Mouse (Mus musculus): ENCODE data around the gene Stk33.
"Not testable (repeated sequence)": the region's sequence is repeated elsewhere in the genome, so short reads cannot be mapped to it uniquely, and the experiment has no call there.

The Stk33 gene

DNA sequence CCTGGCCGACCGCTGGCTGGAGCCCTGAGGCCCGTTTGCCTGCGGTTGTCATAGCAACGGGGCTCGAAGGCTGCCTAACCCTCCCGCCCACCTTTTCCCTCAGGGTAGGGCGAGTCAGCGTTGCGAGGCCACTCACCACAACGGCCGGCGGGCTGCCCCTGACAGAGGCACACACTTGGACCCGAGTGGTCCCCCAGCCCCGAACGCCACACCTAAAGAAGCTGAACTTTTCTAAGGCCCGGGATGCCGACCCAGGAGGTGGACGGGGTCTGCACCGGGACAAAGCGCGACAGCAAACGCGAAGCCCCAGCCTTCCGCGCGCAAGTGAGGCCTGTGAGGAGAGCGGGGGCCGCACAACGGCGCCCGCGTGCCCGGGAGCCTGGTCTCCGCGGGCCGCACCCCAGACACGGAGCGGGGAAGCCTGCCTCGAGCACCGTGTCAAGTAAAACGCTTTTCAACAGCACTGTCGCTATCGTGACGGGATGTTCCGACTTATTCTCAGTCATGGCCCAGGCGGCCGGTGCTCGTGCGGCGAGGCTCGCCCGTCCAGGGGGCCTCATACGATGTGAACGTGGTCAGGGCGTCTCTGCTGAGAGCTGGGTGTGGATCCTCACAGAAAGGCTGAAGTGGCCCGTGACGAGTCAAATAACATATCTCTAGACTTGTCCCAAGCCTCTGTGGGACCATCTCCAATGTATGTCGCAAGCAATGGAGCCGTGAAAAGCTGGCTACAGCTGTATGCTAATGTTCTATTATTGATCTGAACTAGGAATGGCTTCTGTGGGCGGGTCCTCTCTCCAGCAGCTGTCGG lies at the start of gene Stk33:
Stk33 (minus strand) TSS at position 301 of the 811 bp plus-strand sequence.
- DNase-seq (ENCODE audit: low read depth, low spot score): no peak

DNA sequence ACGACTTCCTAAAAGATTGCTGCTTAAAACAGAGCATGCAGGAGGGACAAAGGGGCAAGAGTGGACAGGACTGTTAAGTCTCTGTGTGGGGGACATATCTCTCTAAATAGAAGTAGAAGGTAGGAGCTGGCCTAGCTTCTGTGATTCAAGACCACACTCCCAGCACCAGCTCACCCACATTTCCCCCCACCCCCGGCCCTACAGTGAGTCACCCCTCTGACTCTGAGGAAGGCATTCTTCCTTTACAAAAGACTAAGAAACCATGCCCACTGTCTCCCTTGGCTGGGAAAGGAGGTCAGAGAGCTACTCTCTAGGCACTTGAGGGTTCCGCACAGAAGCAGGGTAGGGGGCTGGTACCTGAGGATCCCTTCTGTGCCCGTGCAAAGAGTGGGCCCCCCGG lies 45.3 kb upstream of the Stk33 start:
- DNase-seq (ENCODE audit: low read depth, low spot score): no peak

DNA sequence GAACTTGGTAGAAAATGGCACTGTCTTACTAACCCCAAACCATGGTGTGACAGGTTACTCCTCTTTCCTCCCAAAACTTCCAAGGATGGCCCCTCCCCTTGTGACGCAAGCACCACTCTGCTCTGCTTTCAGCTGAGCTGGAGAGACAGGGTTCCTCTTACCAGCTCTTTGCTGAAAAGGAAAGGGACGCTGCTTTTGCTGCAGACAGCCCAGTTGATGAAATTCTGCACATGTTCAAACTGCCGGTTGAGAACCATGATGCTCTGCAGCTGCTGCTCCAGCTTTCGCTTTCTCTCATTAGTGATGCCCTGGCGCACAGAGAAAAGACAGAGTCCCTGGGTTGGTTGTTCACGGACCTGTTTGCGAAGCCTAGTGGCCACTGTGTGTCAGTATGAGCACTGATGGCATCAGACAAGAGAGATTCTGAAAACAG lies 41.9 kb upstream of the Stk33 start:
- DNase-seq (ENCODE audit: low read depth, low spot score): no peak

DNA sequence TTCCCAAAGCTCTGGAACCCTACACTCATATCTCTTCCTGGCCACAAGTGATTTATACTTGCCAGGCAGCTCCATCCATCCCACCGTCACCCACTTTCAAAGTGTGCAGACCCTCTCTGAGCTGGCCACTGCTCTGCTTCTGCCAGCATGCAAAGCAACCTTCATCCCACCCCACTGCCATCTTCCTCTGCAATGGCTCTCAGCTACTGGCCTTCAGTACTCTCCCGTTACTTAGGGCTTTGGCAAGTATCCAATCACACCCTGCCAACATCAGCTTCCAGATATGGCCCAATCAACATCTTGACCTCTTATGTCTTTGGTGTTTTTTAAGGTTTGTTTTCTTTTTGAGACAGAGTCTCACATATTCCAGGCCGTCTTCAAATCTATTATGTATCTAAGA lies 39.0 kb upstream of the Stk33 start:
- no peak for DNase-seq (ENCODE audit: low read depth, low spot score)

DNA sequence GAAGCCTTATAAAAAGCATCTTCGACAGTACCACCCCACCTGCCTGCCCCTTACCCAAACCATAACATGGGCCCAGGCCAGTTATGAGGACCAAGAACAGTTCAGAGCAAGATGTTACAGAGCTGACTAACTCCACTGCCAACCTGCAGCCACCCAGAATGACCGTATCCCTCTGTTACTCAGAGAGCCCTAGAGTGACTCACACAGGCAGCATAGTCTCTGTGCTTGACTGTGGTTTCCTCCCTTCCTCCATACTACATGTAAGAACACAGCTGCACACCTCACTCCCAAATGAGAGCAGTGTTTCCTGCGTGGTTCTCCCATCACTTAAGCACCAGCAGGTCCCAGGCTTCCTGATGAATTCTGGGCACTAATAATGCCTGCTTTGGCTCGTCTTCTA lies 31.8 kb upstream of the Stk33 start:
- DNase-seq (ENCODE audit: low read depth, low spot score): no peak

DNA sequence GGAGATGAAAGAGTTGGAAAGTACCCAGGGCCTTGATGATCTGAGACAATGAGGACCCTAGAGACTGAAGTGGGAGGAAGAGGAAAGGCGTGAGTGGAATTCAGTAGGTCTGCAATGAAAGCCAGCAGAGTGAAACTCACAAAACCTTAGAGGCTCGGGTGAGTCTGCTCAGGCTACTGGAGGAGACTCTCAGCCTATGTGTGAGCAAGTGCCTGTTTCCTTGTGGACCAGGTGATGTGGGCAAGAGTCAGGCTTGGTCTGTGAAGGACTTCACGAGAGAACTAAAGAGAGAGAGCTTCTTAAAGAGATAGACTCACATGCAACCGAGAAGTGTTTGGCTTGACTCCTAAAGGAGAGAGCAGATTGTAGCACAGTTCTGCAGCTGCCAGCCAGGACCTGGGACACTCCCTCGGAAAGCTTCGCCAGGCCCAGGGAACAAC lies 29.4 kb upstream of the Stk33 start:
- no peak for DNase-seq (ENCODE audit: low read depth, low spot score)

DNA sequence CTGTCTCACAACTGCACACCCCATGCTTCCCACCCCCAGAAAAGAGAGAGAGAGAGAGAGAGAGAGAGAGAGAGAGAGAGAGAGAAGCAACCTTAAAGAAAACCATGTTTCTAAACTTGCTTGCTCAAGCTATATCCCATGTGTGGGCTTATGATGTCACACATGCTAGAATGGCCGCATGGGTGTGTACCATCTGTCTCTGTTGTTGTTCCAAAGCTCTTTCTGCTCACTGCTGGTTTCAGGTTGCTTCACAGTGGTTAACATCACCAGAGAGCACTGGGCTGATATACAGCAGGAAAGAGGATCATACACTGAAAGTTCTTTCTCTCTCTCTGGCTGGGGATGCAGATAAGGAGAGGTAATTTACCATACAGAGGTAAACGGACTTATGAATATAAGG lies 28.7 kb upstream of the Stk33 start:
- peak; percentile 39 for DNase-seq (ENCODE audit: low read depth, low spot score)

DNA sequence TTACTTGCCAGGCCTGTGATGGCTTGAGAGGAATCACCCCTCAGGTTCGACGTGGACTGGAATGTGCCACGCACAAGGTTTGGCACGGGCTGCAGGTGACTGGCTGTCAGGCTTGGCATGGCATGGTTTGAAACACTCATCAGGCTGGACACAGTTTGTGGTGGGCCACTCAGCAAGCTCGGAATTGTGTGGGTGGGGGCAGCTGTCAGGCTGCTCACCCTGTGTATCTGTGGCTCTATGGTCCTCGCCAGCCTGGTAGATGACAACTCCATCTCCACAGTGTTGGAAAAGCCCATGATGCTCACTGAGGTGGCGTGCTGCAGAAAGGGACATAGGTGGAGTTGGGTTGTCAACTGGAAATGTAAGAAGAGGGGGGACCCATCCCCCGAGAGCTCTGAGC lies 21.8 kb upstream of the Stk33 start:
- DNase-seq (ENCODE audit: low read depth, low spot score): no peak

DNA sequence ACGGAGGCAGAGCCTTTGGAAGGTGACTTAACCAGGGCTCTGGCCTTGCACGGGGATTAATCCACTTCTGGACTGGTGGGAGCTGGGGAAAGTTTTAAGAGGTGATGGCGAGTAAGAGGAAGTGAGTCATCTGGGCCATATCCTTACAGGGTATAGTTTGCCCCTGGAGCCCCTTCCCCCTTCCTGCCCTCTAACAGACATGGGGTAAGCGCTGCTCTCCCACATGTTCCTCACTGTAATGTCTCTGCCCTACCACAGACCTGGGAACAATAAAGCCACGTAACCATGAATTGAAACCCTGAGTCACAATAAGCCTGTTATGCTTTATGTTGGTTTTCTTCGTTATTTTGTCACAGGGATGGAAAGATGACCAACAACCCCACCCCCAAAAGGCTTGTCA lies 17.7 kb upstream of the Stk33 start:
- no peak for DNase-seq (ENCODE audit: low read depth, low spot score)

DNA sequence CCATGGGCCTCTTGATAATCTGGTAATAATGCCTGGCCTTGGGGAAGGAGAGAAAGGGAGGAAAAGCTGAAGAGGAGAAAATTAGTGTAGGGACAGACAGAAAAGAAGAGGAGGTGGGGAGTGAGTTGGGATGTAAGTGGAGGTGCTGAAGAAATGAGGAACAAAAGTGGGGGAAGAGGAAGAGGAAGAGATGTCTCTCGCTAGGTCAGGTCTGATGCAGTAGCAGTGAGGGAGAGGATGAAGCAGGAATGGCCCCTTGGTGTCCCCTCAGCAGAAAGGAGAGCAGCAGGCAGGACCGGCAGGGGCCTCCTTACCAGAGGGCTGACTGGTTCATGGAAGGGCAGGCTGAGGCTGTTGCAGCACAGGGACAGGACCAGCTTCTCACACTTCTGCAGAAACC lies 16.9 kb upstream of the Stk33 start:
- no peak for DNase-seq (ENCODE audit: low read depth, low spot score)

DNA sequence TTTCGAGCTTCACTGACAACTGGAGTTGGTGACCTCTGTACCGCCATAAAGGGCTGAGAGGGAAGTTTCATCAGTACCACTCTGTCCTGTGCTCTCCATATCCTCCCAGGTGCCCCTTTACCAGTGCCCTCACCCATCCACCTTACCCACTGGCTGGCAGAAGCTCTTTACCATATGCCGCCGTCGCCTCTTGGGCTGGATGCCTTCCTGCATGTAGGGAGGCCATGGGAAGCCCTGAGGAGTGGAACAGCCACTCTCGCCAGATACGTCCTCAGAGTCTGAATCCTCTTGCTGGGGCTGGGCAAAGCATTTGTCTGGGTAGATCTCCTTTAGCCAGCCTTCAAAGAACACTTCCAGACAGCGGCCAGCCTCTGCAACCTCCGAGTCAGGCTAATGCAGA lies 16.0 kb upstream of the Stk33 start:
- DNase-seq (ENCODE audit: low read depth, low spot score): no peak

DNA sequence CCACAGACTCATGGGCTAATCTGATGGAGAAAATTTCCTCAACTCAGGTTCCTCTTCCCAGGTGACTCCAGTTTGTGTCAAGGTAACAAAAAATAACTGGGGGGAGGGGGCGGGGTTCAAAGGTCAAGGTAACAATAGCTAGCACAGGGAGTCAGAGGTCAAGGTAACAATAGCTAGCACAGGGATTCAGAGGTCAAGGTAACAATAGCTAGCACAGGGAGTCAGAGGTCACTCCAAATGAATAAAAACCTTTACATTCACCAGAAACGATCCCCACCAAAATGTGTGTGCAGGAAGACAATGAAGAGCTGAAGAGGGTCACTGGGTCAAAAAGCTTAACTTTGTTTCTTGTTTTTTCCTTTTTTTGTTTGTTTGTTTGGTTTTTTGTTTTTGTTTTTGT lies 9.2 kb upstream of the Stk33 start:
- no peak for DNase-seq (ENCODE audit: low read depth, low spot score)

DNA sequence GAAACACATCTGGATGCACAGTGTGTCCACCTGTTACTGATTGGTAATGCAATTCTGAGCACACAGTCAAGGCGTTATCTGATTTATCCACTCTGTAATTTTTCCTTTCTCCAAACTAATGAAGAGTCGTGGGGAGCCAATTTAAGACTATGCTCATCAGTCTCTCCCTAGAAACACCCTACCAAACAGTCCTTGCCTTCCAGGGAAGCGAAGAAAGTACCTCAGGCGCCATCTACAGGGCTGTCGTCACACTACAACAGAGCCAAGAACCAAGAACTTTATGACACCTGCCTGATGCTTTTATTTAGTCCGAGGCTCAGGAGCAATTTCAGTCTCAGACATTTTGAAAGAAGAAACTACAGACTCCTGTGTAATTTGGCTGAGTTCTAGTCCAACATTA lies 6.1 kb upstream of the Stk33 start:
- DNase-seq (ENCODE audit: low read depth, low spot score): peak; percentile 34

DNA sequence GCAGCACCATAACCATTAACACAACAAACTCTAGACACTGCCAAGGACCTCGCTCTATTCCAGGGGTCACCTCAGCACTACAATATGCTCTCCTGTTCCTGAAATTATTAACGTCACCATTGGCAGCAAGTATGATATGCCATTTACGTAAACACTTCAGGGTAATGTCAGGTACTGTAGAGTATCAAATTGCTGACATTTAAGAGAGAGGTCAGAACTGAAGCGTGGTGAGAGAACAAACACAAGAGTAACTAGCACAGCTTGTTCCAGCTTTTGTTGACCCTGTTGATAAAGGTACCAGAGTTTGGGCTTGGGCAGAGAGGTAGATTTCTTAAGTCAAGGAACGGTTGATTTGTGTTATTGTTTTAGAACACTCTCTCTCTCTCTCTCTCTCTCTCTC lies 3.9 kb upstream of the Stk33 start:
- DNase-seq (ENCODE audit: low read depth, low spot score): no peak

DNA sequence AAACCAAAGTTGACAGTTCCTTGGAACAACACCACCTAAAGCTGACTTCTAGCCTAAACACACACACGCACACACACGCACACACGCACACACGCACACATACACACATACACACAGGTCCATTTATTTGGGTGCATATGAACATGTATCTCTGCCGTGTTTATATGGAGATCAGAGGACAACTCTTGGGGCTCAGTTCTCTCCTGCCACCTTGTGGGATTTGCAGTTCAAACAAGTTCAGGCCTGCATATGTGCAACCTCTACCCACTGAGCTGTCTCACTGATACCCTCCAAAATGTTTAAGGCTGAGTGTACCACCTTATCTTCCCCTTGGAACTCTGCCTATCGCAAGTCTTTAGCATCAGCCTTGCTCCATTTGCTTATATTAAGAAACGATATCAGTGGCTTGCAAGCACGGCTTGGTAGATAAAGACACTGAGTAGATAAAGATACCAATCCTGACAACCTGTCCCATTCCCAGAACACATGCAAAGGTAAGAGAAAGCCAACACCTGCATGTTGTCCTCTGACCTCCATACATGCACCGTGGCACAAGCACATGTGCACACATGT lies 1.9 kb upstream of the Stk33 start:
- no peak for DNase-seq (ENCODE audit: low read depth, low spot score)

DNA sequence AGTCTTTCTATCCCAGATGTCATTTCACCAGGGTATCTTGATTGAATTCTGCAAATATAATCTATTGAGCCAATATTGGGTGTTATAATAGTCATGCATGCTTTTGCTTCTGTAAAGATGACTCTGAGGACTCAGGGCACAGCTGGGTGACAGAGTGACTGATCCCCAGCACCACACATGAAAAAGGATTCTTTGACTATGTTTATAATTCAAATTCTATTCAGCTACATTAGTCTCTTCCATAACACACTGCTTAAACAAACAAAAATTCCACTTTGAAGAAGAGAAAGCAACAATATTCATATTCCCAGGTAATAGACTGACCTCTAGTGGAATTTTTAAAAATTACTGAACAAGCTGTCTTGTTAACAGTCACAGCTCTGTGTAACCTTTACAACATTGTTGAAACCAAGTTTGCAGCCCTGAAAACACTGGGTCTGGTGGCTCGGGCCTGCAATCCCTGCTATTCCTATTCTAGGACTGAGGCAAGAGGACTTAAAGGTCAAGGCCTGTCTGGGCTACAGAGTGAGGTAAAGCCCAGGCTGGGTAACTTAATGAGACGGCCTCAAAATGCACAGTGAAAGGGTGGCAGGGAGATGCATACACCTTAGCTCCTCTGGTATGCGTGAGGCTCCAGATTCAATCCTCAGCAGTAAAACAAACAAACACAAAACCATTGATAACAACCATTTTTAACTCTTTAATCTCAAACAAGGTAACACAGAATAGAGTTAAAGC lies 14.3 kb downstream of the Stk33 start:
- no peak for DNase-seq (ENCODE audit: low read depth, low spot score)

DNA sequence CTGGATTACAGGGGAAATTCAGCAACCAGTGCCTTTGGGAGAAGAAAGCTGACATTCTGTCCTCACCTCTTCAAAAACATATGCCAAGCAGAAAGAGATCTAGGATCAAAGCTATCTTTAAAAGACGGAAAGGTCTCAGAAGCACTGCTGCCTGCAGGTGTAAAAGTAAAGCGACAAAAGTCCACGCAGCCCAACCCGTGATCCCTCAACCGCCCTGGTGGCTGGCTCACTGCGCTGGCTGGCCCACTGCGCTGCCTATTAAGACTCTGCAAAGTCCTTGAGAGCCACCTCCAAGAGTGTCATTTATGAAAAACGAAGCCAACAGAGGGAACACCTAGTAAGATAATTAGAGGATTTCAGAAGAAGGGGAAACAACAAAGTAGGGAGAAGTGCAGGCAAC lies 16.1 kb downstream of the Stk33 start:
- DNase-seq (ENCODE audit: low read depth, low spot score): no peak

DNA sequence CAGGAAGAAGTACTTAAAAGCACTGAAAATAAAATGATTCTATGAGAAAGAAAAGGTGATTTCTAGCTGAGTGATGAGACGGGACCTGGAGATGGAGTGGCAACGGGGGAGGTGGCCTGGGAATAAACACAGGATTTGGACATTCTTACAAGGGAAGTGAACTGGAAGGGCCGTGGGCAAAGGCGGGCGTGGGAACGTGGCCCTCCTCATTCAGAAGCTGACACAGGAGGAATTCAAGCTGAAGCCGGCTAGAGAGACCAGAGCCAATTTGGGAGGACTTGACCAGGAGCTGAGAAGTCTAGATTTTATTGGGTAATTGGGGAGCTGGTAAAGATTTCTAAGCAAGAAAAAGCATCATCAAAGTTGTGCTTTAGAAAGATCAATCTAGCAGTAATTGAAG lies 33.4 kb downstream of the Stk33 start:
- DNase-seq (ENCODE audit: low read depth, low spot score): no peak

DNA sequence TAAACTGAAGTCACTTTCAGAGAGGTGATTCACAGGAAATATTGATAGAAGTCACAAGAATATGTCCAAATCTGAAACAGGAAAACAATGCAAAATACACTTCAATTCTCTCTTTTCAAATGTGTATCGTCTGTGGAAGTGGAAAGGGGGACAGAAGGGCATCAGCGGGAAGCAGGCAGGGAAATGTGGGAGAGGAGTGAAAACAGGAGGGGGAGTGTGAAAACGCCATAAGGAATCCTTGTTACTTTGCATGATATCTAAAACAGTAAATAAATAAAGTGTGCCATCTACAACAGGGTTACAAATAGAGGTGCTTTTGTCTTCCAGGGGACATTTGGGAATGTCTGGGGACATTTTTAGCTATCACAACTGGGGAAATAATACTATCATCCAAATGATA lies 39.6 kb downstream of the Stk33 start:
- no peak for DNase-seq (ENCODE audit: low read depth, low spot score)

DNA sequence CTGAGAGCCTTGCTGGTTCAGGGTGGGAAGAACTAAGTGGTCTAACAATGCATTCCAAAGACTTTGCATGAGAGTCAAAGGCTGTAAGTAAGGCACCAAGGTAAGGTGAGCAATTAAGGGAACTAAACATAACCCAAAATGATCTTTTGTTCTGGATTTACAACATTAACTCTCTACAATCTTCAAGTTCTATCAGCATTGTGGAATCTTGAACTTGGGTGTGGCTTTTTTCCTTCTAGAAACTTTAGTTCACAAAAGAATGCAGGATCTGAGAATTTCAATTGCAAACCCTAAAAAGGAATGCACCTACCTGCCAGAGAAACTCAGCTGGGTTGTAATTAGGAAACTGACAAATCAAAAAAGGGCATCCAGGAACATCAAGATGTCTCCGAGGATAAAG lies 57.8 kb downstream of the Stk33 start:
- no peak for DNase-seq (ENCODE audit: low read depth, low spot score)

DNA sequence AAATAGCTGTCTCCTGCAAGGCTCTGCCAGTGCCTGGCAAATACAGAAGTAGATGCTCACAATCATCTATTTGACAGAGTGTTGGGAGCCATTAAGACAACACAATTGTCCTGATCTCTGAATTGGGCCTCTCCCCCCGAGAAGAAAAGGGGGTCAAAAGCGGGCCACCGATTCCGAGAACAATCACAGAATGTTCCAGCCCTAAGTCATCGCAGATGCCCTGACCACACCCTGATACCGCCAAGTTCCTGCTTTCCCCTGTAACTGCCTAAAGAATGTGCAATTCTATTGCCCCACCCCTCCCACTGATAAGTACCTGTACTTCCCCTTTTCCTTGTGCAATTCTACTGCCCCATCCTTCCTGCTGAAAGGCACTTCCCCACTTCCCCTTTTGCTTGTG lies 65.3 kb downstream of the Stk33 start:
- not testable (repeated sequence) for DNase-seq (ENCODE audit: low read depth, low spot score)

DNA sequence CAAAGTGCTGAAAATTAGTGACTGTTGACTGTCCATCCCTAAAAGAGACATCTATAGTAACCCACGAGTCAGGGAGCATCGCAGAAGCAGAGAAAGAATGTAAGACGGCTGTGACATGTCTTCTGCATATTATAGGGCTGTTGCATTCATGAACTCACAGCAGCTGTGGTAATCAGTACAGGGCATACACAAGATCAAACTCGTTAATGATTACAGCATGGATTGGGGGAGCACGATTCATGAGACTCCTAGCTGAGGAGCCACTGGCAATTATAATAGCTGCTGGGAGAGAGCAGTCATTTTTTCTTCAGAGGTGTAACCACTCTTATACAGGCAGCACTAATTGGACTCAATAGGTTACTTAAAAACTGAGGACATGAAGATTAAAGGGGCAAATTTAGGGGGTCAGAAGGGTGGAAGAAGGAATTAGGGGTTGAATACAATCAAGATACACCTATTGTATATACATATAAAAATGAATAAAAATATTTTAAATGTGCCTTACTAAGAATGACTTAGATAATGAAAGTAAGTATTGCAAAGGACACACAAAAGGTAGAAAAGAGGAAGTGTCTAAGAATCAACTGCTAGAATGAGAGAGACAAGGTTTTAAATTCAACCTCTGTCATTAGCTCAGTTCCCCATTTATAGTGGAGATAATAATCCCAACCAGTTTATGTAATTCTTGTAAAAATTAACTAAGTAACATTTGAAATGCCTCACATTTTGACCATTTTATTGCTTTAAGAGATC lies 80.3 kb downstream of the Stk33 start:
- DNase-seq (ENCODE audit: low read depth, low spot score): no peak

Measured in telencephalon, adult 2 months (tissue).